Mouse (Mus musculus) cortical plate, adult 2 months (tissue): ENCODE measurements around the gene 2310039H08Rik.

Source experiments
- CTCF ChIP-seq: fragments of 200-500 bp; IDR thresholded peaks from 2 replicates; pipeline ENCODE4 v1.5.1; 2011; ENCODE audit warnings: mild to moderate bottlenecking, control low read depth, low read length; ENCODE audit not compliant: insufficient read depth; ENCODE audit errors: extremely low read depth
- POLR2A ChIP-seq: fragments of 200-500 bp; IDR thresholded peaks from 2 replicates; pipeline ENCODE4 v1.6.1; 2011; ENCODE audit warnings: mild to moderate bottlenecking, low read length, control low read depth; ENCODE audit not compliant: insufficient read depth; ENCODE audit errors: extremely low read depth

DNA sequence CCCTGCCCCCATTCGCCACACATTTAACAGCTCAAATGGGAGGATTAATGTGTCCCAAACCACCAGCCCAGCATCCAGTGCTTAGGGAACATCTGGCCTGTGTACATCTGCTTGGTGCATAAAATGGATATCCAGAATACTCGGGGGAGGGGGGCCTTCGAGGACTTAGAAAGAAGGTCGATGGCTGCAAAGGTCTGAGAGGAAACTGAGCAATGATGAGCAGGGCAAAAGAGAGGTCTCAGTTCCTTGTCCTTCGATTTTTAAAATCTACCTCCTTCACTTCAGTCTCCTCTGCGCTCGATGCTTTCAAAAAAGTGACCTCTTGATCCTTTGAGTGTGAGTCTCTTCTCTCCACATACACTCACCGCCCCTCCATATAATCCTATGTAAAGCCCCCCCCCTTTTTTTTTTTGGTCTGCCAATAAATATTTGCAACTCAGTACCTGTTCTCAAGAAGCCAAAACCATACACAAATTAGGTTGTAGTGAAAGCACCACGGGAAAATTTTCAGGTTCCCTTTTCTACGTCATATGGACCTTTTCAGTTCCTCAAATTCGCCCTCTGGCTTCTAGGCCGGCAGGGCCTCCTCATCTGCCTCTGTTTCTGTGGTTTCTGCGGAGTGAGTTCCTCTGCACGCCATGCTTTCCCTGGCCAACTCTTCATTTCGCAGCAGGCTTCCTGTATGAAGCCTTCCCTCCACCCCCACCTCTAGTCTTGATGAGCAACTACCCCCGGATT, 21.2 kb upstream of the 2310039H08Rik start:
- TF ChIP-seq POLR2A (no peak), CTCF (no peak)
